Mouse (Mus musculus): Measurements from ENCODE around the gene Rnf41.
A peak's percentile ranks its signal among the peaks of the same experiment; 100 is the strongest.

The Rnf41 gene

DNA sequence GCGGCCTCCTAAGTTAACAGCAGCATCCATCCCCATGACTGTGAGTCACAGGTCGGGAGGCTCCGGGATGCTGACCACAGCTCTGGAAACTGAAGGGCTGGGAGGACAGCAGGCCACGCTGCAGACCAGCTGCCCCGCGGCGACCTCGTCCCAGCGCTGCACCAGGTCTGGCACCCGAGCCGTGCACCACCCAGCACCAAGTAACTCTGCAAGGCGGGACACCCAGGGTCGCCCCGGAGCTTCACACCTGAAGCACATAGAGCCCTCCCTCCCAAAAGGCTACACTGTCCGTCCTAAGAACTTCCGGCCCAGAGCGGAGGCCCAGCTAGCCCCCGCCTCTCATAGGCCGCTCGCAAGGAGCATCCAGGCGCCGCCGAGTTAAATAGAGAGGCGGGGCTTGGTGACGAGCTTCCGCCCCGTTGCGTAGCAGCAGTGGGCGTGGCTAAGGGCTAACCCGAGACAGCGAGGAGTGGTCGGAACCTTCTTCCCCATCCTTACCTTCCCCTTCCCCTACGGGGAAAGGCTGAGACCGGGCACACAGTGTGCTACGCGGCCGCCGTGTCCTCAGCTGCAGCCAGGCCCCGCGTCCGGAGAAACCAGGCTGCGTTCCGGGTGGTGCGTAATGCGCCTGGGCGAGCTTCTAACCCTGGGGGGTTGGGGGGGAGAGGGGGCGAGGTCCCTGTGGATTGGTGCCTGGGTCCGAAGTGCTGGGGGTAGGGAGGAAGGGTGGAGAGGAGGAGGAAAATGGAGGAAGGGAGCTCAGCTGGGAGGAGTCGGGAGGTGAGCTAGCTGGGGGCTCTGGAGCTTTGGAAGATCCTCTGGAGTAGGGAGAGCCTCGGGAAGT is at the start of gene Rnf41, which contains the start of gene Nabp2:
Rnf41 (plus strand) TSS at position 447 of the 844 bp plus-strand sequence.
Nabp2 (minus strand) TSS at position 282 of the 844 bp plus-strand sequence.
- peak; percentile 97 for DNase-seq

DNA sequence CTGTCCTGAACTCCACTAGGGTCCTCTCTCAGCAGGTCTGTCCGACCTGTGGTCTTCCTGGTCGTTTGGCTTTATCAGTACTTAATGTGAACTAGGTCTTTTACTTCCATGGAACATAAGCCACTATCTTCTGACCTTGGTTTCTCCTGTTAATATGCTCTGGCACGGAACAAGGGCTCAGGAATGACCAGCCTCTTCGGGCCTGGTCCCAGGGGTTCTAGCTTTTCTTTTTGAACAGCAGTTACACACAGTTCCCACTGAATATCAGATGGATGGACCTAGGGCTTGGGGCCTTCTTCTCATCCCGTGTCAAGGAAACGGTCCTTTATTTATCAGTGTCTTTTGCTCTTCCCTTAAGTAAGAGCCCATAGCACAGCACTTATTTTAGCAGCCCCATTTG is 49.6 kb upstream of the Rnf41 start:
- DNase-seq: no peak

DNA sequence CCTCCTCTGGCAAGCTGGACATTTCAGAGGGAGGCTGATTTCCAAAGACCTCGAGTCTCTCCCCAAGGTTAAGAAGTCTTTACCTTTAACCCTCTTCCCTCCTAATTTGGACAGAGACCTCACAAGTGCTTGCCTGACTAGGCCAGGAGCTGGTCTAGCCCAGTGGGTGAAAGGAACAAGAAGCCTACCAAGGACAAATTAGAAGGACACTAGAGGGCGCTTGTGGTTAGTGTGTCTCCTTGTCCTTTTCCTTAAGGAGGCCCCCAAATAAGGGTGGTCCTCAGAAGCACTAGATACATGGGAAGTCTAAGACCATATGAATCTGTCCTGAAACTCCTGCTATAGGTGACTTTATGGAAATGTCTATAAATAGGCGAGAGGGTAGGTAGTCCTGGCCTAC is 48.9 kb upstream of the Rnf41 start:
- peak; percentile 38 for DNase-seq

DNA sequence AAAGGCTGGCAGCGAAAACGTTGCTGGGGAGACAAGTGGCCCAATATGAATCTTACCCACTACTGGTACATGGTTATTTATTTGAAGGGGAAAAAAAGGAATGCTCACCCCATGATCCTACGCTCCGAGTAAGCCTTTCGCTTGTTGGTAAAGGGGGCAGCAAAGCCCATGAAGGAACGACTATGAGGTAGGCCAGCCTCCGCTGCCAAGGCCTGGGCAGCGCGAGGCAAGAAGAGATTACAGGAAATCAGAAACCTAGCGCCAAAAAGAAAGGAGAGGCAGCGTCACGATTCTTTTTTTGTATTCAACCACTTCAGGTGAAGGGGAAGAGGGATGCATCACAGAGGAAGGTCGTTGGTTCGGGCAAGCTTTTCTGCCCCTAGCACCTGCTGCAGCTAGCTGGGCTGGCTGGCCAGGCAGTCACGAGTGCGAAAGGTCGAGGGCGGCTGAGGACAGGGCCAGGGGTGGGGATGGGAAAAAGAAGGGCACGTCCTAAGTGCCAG is 43.5 kb upstream of the Rnf41 start:
- no peak for DNase-seq

DNA sequence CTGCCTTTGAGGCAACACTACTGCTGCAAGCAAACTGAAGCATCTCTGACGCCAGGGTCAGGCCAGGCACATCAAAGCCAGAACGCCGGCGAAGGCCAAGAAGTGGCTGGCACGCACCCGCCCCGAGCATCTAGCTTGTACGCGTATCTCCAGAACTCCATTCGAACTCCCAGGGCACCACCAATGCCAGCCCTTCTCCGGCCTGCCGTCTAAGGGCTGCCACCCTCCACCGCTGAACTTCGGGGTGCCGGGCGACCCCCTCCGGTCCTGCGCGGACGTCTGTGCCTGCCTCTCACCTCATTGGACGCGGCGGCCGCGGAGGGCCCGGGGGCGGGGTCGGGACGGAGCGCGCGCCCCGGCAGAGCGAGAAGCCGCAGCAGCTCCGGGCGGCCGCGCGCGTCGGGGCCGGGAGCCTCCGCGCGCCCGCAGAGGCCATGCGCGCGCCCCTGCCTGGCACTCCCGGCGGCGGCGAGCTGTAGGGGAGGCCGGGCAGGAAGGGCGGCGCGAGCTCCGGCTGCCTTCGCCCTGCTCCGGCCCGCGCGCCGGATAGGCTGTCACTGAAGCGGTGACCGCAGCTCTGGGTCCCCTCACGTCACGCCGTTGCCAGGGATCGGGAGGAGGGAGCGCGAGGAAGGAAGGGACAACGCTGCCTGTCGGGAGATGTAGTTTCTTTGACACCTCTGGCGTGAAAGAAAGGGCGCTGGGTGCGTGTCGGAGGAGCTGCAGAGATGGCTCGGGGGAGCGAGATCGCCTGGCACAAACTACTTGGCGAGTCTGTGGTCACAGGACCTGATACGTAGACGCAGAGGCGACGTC is 42.8 kb upstream of the Rnf41 start, which contains the start of gene Coq10a:
Coq10a (minus strand) TSS at position 596 of the 816 bp plus-strand sequence.
- peak; percentile 89 for DNase-seq

DNA sequence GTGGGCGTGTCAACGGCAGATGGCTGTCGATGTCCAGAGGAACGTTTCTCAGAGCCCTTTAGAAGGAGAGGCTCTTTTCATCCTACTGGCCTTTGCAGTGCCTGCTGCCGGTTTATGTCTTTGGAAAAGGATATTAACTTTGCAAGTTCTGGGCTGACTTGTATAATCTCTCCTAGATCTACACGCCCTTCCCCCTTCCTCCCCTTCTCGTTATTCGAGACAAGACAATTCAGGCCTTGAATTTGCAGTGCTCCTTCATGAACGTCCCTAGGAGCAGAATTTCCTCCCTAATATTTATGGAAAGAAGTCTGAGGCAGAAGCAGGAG is 42.3 kb upstream of the Rnf41 start:
- DNase-seq: no peak

DNA sequence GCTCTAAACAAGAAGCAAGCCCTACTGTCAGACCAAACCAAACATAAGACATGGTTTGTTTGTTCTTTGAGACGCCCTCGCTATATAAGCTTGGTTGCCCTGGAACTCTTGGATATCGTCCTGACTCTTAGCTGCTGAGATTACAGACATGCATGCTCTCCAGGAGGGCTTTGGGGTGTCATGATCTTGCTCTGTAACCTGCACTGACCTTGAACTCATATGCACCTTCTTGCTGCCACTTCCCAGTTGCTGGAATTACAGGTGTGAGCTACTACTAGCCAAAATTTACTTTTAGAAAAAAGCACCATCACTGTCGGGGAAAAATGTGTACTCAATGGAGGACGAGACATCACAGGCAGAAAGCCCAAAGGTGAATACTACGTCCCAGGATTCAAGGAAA is 41.9 kb upstream of the Rnf41 start:
- no peak for DNase-seq

DNA sequence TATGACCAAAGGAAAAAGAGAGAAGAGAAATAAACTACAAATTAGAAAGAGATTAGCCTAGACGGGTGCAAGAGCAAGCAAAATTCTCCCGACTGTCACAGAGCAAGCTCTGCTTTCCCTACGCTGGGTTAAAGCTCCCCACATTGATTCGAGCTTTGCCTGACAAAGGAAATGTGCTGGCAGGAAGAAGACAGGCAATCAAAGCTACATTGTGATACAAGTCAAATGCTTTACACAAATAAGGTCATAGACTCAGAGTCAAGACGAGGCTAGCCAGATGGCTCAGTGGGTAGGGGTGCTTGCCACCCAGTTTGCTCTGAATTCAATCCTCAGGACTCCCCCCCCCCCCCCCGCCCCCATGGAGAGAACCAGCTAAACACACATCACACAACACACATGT is 41.4 kb upstream of the Rnf41 start:
- no peak for DNase-seq

DNA sequence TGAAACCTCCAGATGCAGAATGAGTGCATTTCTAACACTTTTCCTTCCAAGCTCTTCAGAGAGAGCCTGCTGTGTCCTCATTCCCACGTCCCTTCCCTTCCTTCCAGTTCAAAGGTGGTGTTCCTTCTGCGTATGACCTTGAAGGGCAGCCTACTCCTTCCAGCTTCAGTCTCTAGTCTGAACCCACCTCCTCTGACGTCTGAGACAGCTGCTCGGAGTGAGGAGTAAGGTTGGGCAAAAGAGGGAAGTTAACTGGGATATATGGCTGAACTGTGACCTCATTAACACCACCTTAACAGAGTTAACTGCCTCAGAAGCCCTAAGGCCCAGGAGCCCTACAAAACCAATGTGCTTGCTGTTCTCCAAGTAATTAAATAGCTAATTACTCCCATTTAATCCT is 40.9 kb upstream of the Rnf41 start:
- no peak for DNase-seq

DNA sequence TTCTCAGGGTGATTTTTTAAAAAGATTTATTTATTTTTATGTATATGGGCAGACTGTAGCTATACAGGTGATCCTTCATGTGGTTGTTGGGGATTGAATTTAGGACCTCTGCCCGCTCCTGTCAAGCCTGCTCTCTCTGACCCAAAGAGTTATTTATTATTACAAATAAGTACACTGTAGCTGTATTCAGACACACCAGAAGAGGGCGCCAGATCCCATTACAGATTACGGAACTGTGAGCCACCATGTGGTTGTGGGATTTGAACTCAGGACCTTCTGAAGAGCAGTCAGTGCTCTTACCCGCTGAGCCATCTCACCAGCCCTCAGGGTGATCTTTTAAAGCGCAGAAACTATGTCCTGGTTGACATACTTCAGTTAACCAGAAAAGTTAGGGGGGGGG is 39.3 kb upstream of the Rnf41 start:
- DNase-seq: no peak

DNA sequence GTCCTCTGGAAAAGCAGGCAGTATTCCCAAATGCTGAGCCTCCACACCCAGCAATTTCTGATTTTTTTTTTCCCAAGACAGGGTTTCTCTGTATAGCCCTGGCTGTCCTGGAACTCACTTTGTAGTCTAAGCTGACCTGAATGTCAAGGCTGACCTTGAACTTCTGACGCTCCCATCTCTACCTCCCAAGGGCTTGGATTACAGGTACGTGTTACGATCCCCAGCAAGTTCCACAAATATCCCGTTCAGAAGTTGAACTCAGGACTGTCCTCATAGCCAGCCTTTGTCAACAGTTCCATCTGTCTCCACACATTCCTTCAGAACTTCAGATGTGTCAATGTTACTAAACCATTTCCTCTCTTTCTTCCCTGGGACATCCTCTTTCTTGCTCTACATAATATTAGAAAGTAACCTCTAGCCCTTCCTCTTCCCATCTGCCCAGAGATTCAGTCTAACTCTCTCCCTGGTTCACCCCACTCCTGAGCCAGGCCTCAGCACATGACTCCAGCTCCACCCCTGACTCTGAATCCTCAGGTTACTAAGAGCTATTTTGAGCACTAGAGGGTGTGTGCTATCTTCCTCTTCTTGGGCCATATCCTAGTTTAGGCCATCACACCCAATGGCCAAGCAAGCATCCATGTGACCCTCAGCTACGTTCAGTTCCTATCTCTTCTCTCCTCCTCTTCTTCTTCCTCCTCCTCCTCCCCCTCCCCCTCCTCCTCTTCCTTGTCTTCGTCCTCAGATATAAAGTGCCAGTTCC is 38.3 kb upstream of the Rnf41 start:
- DNase-seq: no peak

DNA sequence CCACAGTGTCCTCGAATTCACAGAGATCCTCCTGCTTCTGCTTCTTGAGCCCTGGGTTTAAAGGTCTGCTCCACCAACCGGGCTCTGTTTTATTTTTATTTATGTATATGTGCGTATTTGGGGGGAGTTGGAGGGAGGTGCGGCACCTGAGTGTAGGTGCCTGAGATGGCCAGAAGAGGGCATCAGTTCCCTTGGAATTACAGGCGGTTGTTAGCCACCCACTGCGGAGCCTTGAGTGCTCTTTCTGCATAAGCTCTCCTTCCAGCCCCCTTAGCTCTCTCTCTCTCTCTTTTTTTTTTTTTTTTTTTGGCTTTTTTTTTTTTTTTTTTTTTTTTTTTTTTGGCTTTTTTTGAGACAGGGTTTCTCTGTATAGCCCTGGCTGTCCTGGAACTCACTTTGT is 37.1 kb upstream of the Rnf41 start:
- no peak for DNase-seq

DNA sequence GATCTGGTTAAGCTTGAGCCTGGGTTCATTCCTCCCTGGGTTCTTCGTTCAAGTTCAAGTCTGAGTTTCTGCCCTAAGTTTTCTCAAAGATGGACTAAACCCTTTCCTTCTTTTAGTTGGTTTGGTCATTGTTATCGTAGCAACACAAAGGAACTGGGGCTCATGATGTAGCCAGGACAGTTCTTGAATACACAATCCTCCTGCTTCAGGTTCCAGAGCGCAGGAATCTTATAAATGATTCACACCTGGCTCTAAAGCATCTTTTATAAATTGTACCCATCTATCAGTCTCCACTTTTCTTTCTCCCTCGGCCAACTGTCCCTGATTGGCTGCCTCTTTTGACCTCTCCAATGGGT is 35.4 kb upstream of the Rnf41 start:
- DNase-seq: no peak

DNA sequence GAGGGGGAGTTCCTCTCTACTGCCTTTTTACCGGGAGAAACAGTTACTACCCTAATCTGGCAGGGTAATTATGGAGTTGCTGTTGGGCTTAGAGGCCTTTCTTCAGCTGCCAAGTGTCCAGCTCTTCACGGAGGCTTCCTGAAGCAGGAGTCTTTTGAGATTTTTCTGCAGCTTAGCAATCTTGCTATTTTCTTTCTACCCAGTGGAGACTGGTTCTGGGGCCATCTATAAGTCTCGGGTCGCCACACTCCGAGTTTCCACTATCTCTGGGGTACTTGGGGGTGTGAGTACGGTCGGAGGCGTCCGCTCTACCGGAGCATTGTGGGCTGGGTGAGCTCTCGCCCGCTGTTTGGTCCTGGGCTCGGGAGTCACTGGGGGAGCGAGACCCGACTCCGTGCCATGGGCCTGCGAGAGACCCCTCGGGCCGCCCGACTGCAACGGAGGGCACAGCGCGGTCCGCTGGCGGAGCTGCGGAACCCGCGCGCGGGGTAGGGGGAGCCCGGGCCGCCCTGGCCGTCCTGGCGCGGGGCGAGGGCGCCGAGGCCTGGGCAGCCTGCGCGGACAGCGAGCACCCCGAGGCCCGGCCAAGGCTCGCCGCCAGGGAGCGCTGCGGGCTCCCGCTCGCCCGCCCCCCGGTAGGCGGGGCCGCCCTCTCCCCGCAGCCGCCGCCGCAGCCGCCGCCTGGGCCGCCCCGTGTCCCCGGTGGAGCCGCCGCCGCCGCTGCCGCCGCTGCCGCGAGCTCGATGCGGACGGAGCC is 34.8 kb upstream of the Rnf41 start, which contains the start of gene Ankrd52:
Ankrd52 (plus strand) TSS at position 661 of the 757 bp plus-strand sequence.
- DNase-seq: peak; percentile 90

DNA sequence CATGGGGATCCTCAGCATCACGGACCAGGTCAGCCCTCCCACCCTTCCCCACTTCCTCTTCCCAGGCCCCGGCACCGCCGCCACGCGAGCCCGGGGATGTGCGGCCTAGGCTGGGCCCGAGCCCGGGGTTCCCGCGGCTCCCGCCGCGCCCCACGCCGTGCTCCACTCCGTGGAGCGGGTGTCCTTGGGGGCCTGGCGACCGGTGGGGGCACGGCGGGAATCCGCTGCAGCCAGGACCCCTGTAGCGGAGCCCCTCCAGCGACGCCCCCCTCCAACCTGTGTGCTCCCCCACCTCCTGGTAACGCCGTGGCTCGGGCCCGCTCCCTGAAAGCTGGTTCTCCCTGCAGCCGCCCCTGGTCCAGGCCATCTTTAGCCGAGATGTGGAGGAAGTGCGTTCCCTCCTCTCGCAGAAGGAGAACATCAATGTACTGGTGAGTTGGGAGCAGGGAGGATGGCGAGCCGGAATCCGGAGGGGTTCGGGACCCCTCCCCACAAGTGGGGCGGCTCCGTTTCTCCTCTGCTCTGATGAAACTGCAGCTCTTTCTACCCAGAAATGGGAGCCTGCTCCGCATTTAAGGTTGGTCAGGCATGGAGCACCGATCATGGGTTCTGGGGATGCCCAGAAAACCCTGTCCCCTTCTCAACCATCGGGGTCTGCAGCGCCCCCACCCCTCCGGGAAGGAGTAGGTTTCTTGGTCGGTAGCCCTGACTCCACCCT is 34.1 kb upstream of the Rnf41 start:
- peak; percentile 43 for DNase-seq

DNA sequence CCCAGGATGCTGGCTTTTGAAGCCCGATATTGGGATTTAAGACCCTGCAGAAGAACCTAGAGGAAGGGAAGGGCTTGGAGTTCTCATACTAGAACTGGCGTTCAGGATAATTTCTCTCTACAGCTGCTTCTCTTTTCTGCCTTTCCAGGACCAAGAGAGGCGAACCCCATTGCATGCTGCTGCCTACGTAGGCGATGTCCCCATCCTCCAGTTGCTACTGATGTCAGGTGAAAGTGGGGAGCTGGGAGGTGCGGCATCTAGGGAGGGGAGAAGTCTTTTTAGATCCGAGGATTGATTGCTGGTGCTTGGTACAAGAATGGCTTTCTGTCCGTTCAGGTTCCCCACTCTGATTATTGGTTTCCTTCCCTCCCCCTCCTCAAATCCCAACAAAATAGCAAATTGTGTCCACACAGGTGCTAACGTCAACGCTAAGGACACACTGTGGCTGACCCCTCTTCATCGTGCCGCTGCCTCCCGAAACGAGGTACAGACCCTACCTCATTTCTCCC is 33.5 kb upstream of the Rnf41 start:
- no peak for DNase-seq

DNA sequence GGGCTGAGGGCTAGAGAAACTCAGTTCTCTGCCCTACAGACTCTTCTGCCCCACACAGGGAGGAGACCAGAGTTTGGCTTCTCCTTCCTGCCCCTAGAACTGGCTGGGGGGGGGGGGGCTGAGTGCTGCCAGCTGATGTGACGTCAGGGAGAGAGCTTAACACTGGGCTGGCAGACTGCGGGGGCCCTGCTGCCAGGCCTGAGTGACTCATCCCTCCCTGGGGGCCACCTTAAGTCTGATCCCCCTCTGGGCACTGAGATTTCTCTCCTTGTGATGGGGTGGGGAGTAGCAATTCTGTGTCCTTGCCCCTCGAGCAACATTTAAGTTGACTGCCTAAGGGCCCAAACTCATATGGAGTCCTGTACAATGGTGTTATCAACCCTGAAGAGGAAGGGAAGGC is 33.0 kb upstream of the Rnf41 start:
- no peak for DNase-seq

DNA sequence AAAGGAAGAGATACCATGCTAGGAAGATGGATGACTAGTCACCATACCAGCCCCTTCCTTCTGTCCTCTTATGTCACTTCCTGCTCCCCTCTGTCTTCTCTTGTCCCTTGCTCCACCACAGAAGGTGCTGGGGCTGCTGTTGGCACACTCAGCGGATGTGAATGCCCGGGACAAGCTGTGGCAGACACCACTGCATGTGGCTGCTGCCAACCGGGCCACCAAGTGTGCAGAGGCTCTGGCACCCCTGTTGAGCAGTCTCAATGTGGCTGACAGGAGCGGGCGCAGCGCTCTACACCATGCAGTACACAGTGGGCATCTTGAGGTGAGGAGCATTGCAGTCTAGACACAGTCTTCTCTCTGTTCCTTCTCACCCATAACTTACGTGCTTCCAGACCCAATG is 32.2 kb upstream of the Rnf41 start:
- DNase-seq: no peak

DNA sequence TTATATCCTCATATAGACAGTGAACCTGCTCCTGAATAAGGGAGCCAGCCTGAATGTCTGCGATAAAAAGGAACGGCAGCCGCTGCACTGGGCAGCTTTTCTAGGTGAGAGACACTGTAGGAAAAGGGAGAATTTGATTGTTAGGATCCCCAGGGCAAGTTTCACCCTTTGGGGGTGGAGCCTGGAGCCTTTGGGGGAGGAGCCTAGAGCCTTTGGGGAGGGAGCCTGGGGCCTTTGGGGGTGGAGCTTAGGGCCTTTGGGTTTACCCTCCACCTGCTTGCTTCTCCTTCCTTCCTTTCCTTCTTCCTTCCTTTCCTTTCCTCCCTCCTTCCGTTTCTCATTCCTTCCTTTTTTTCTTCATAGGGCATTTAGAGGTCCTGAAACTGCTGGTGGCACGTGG is 30.9 kb upstream of the Rnf41 start:
- DNase-seq: no peak

DNA sequence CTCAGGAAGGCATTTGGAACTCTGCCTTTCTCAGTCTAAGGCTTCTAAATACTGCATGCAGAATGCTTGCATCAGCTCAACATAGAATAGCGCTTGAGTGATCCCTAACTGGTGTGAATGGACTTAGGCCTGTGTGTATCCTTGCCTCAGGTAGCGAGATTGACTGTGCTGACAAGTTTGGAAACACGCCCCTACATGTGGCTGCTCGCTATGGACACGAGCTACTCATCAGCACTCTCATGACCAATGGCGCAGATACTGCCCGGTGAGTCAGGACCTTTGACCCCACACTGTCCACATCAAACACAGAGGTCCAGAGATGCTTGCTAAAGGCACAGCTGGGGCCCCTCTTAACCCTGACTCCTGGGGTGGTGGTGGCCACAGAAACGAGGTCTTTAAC is 29.0 kb upstream of the Rnf41 start:
- DNase-seq: no peak

DNA sequence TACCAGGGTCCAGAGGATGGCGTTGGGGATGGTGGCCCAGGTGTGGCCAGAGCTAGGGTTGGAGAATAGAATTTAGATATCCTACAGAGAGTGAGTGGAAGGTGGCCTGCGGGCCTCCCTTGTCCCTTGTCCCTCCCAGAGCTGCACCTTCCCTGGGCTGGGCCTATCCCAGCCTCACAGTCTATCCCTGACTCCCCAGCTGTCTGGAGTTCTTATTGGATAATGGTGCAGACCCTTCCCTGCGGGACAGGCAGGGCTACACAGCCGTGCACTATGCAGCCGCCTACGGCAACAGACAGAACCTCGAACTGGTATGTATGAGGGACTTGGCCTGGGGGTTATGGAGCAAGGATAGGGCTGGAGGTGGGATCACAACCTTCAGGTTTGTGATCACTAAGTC is 25.6 kb upstream of the Rnf41 start:
- no peak for DNase-seq

DNA sequence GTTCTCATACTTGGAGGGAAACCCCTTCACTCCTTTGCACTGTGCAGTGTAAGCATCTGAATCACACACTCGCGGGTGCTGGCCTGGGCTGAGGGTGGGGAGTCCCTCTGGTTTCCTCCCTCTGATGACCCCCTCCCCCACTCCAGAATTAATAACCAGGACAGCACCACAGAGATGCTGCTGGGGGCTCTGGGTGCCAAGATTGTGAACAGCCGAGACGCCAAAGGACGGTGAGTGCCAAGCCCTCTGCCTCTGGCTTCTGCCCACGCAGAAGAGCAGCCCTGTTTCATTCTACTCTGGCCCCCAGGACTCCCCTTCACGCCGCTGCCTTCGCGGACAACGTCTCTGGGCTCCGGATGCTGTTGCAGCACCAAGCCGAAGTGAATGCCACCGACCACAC is 22.5 kb upstream of the Rnf41 start:
- no peak for DNase-seq
